Mouse (Mus musculus) liver, embryonic 14 days (tissue): ENCODE measurements around the gene Ccl9. TPM values are rescaled to one million over a fixed set of nuclear protein-coding genes. Genes with fewer than 3 reads are reported as not detected.

ENCODE experiments used
- polyA plus RNA-seq: library from polyadenylated mRNA; depleted of rRNA; stranded (reverse); fragments of >200 nt; gene quantifications from 2 replicates; pipeline ENCODE4 v1.2.3, GENCODE M21; 2012; rRNA removed

The Ccl9 gene
- polyA plus RNA-seq, result 8.0 and 10.2 TPM in 2 replicates

DNA sequence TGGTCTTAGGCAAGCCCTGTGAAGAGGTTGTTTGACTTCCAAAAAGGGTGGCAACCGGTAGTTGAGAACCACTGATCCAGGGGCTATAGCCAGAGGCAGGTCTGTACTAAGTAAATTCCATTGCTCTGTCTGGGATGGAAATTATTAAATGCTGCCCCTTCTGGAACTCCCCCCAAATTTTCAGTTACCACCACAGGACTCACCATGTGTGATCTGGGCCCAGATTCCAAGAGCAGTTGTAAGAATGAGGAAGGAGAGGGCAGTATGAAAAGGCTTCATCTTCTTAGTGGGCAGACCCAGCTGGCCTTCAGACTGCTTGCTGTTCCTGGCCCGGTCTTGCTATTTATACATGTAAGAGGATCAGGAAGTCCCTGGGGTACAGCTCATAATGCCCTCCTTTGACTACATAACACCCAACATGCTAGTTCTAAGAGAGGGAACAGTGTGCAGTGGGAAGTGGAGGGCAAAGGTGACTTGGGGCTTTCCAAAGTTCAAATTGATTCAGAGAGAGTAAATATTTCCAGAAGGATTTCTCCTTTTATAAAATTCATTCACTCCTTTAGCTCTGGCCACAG lies at the start of gene Ccl9:
TSS of gene Ccl9 (minus strand) at position 451 of the 575 bp plus-strand sequence.

DNA sequence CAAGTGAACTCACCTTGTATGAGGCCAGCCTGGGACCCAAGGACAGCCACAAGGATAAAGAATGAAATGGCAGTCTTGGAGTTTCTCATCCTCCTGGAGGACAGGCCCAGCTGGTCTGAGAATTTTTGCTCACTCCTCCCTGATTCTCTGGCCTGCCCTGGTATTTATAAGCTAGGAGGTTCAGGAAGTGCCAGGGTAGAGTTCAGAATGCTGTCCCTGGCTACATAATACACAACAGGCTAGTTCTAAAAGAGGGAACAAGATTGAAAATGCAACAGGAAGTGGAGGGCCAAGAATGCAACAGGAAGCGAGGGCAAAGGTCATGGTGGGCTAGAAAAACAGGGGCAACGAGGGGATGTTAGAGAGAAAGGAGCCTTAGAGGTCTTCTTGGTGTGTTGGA lies 14.4 kb upstream of the Ccl9 start, which contains the start of gene Ccl6:
TSS of gene Ccl6 (minus strand) at position 235 of the 400 bp plus-strand sequence.

DNA sequence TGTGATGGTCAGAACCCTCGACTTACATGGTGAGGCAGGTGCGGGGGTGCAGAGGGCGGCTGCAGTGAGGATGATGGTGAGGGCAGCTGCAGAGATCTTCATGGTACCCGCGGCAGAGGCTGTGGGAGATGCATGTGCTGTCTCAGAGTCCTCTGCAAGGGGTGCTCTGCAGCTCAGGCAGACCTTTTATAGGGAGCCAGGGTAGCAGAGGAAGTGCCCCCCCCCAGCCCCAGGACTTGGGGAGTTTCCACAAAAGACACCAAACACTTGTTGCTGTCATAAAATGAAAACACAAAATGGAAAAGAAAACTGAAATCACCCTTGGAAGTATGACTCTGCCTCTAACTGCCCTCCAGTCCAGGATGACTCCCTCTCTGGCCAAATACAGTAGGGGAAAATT lies 48.1 kb downstream of the Ccl9 start, which contains the start of gene Ccl5:
TSS of gene Ccl5 (minus strand) at position 159 of the 400 bp plus-strand sequence.

Other genes with a start within 250 kb of the Ccl9 start
- gene Rasl10b, start 169.5 kb downstream of the Ccl9 start, polyA plus RNA-seq, result 0.30 and 0.31 TPM in 2 replicates
- gene Gas2l2, start 149.2 kb downstream of the Ccl9 start, polyA plus RNA-seq, result 0.01 TPM in 1 of 2 replicates, not detected in the other
- gene 1700020L24Rik, start 141.0 kb downstream of the Ccl9 start, polyA plus RNA-seq, result 1.6 and 2.5 TPM in 2 replicates
- gene Mmp28, start 115.6 kb downstream of the Ccl9 start, polyA plus RNA-seq, result 0.24 and 0.29 TPM in 2 replicates
- 44.5 and 48.8 TPM in 2 replicates for gene Taf15, start 105.5 kb downstream of the Ccl9 start, polyA plus RNA-seq
- gene Heatr9, start 56.5 kb downstream of the Ccl9 start, polyA plus RNA-seq, result not detected in 2 replicates
- 0.29 and 0.35 TPM in 2 replicates for gene Ccl5, start 48.1 kb downstream of the Ccl9 start, polyA plus RNA-seq
- gene Ccl6, start 14.5 kb upstream of the Ccl9 start, polyA plus RNA-seq, result 2.4 and 3.8 TPM in 2 replicates
- not detected in 2 replicates for gene Rpl9-ps1, start 67.0 kb upstream of the Ccl9 start, polyA plus RNA-seq
- 0.66 and 1.0 TPM in 2 replicates for gene Ccl3, start 70.7 kb upstream of the Ccl9 start, polyA plus RNA-seq
- gene Ccl4, start 83.9 kb upstream of the Ccl9 start, polyA plus RNA-seq, result 0.31 and 0.66 TPM in 2 replicates
- 6.2 and 8.7 TPM in 2 replicates for gene Wfdc17, start 125.4 kb upstream of the Ccl9 start, polyA plus RNA-seq
- 0.11 TPM in 1 of 2 replicates, not detected in the other for gene Wfdc18, start 130.4 kb upstream of the Ccl9 start, polyA plus RNA-seq
- 4.8 and 7.4 TPM in 2 replicates for gene Wfdc21, start 168.3 kb upstream of the Ccl9 start, polyA plus RNA-seq
- gene Heatr6, start 175.1 kb upstream of the Ccl9 start, polyA plus RNA-seq, result 3.8 and 4.4 TPM in 2 replicates